Mouse (Mus musculus): ENCODE results near the gene Epb41. TPM values are rescaled to one million over a fixed set of nuclear protein-coding genes. Genes with fewer than 3 reads are reported as not detected.

Gene Epb41
- total RNA-seq, 2 experiments from 2014 or later, result 16.9 to 23.7 TPM

DNA sequence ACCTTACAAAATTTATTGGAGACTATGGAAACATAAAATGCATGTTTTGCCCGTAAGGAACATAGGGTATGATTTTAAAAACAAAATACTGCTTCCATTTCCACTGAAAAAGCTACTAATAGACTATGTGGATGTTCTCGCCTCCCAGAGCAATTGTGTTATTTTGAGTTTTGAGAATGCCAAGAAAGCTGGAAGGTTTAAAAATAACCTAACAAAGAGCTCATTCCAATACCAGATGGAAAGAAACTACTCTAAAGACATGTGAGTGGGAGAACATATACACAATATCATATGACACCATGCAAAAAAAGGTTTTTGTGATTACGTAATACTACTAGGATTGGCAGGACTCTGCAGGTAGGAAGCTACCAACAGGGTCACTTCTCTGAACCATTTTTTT lies 31.4 kb downstream of the Epb41 start:
- DNase-seq, result no peak

DNA sequence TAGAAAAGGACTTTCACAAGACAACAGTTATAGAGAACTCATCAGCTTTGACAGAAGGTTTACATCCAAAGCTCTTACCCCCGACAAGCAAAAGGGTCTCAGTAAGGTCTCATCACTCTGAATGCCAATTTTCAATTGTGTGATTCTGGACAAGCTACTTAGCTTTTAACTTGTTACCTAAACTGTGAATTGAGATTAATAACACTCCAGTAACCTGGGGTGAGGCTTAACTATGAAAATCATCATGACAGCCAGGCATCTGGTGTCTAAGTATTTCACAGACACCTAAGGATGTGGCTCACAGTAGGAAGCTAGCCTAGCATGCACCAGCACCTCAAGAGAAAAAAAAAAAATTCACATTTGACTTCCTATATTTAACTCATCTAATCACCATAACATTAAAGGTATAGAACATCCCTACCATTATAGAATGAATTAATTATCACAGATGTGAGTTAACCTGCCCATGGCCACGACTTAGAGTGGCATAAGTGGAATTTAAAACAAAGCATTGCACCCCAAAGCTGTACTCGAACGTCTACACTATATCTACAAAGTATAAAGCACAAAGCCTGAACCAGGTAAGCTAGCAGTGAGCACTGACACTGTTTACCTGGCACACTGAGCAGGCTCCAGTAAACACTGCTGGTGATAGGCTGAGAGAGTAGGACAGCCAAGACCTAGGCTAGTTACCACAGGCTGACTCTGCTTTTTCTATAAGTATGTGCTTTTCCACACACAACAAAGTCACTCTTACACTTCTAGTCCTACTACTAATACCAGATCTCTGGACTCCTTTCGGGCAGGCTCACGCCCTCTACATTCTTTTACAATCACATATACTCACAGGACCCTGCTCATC lies 33.4 kb downstream of the Epb41 start:
- DNase-seq, result no peak

DNA sequence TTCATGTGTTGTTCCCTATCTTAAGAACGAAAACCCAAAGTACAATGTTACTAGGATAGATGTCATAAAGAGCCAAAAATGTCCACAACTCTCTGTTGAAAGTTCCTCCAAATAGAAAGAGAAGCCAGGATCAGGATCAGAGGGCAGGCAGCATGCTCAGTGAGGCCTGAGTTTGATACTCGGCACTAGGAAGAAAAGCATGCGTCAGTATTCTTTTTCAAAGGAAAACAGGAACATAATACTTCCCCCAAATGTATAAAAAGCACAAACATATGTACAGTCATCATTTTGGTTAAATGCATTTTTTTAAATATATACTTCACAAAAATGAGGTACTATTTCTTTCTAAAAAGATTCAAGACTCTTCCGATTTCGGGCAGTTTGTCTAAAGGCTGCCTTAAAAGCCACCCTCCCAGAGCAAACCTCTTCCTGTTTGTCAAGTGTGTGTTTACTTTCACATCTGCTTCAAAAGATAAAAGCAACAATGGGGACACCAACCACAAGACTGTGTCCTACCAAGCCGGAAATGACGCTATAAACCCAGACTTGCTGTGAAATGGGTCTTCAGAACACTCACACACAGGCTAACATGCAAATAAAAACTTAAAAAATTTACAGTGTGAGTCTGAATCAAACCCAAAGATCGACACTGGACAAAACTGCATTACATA lies 35.0 kb downstream of the Epb41 start:
- no peak for DNase-seq

DNA sequence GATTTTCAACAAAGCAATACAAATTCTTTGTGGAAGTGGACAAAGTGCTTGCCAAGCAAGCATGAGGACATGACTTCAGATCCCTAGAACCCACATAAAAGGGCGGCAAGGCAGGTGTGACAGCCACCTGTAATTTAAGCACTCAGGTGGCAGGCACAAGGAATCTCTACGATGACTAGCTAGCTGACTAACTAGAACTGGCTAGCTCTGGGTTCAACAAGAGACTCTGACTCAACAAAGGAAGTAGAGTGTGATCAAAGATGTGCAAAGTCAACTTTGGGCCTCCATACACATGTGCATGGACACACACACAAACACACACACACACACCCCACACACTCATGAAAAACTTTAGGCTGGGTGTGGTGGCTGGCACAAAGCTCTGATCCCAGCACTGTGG lies 35.6 kb downstream of the Epb41 start:
- DNase-seq, result no peak

DNA sequence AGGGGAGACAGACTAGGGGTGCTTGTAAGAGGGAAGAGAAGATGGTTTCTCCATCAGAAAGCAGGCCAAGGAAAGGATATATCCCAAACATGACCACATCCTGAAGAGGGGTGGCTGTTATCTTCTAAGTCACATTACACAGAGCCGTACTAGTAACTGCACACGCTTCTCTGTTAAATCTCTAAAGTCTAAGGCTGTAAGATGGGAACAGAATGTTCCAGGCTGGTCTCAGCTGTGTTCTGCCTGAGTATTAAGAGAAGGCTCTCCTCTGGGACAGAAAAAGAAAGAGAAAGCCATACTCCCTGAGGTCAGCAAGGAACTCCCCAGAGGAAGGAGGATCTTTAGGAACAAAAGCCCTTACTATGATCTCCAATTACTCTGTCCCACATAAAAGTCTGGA lies 36.3 kb downstream of the Epb41 start:
- DNase-seq, result no peak

DNA sequence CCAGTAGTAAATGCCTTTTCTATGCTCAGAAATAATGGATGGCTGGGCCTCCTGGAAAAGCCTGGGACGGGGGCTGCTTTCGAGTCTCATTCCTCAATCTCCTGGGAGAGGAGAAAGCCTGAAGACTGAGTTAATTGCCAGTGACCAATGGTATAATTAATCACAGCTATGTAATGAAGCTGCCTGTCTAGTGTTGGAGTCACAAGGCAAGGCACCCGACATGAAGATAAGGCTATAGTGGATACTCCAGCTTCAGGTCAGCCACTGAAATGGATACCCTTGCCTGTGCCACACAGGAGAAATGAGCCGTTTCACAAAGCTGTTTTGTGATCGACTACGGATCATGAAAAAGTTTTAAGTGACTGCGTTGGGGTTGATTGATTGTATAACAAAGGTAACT lies 37.1 kb downstream of the Epb41 start:
- DNase-seq, result no peak

DNA sequence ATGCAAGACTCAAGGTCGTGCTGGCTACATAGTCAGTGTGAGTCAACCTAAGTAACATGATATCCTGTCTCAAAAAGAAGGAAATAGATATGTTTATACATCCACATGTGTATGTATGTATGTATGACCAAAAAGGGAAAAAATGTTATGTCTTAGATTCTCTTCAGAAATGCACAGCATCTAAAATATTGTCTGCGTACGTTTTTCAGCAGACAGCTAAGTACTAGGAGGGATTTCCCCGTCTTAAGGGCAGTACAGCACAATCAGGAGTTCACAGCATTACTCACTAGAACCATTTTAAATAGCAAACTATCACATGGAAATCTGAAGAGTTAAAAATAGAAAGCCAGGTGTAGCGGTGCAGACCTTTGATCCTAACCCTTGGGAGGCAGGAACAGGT lies 38.0 kb downstream of the Epb41 start:
- DNase-seq, result no peak

DNA sequence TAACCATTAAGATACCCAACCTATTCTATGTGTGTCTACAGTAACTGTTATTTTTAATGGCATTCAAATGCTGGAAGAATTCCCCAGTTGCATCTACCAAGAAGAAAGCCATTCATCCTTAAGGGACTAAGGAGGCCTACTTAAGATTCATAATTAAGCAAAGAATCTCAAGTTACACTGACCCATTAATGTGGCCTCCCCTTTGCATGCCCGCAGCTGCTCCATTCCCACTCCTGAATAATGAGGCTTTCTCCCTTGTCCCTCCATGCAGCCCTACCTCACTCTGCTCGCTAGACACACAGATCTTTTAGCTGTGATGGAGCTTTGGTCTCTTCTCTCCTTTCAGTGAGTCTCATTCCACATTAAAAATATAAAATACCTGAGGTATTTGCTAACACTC lies 40.9 kb downstream of the Epb41 start:
- no peak for DNase-seq

DNA sequence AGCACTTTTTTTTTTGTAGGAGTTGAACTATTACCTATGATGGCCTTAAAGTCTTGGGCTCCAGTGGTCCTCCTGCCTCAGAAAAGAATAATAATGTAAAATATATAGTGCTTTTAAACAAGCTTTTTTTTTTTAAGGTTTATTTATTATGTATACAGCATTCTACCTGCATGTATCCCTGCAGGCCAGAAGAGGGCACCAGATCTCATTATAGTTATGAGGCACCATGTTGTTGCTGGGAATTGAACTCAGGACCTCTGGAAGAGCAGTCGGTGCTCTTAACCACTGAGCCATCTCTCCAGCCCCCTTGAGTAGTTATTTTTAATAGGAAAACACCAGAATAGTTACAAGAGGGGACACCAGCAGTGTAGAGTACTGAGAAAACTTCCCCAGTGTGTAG lies 41.9 kb downstream of the Epb41 start:
- DNase-seq, result no peak

DNA sequence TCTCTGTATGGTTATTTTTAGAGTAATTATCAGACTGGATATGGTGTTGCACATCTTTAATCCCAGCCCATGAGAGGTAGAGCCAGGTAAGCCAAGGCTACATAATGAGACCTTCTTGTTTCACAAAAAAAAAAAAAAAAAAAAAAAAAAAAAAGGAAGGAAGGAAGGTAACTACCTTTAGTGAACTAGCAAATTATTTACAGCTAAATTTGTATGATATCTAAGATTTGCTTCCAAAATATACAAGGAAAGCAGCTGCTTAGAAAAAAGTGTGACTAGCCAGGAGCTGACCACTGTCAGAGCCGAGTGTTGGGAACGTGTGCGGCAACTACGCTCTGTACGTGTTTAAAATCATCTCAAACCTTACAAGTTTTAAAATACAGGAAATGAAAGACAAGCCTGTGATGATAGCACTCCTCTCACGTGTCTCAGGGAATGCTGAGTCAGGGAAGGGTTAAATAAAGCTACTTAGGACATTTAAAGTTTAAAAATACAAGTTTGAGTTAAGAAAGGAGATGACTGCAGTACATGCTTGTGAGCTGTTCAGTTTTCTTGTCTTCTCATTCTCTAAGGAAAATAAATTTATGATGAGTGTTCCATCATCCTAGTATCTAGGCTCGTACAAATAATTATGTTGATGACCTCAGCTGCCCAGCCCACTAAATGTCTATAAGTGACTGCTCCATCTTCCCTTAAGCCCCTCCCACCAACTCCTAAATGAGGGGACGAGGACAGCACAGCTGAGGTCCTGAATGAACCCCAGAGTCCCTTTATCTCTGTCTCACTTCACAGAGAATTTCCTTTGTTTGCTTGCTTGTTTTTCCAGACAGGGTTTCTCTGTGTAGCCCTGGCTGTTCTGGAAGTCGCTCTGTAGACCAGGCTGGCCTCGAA lies 45.0 kb downstream of the Epb41 start:
- no peak for DNase-seq

DNA sequence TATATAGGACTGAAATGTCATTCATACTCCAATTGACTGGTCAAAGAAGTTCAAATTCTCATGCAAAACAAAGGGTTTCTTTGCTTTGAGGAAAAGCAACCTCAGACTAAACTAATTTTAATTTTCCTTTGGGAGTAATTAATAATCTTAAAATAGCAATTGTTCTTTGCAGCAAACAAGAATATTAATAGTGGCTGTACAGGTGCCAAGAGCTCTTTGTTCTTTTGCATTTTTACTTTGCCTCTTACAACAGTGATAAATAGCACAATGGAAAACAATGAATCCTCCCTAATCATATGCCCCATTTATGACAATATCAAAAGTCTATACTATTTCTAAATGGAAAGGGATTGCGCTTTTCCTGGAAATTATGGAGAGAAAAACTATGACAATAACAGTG lies 47.3 kb downstream of the Epb41 start:
- DNase-seq, result no peak

DNA sequence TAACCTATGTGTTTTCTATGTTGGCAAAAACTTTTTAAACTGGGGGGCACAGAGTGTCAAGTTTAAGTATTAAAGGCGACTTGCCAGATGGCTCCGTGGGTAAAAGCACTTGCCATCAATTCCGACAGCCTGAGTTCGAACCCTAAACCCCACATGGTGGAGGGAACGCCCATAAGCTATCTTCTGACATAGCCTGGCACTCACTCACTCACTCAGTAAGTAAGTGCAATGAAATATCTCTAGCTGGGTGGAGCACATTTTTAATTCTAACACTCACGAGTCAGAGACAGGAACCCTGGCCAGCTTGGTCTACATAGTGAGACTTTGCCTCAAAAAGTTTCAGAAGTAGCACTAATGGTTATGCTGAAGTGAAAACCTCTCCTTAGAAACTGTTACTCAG lies 48.0 kb downstream of the Epb41 start:
- no peak for DNase-seq

DNA sequence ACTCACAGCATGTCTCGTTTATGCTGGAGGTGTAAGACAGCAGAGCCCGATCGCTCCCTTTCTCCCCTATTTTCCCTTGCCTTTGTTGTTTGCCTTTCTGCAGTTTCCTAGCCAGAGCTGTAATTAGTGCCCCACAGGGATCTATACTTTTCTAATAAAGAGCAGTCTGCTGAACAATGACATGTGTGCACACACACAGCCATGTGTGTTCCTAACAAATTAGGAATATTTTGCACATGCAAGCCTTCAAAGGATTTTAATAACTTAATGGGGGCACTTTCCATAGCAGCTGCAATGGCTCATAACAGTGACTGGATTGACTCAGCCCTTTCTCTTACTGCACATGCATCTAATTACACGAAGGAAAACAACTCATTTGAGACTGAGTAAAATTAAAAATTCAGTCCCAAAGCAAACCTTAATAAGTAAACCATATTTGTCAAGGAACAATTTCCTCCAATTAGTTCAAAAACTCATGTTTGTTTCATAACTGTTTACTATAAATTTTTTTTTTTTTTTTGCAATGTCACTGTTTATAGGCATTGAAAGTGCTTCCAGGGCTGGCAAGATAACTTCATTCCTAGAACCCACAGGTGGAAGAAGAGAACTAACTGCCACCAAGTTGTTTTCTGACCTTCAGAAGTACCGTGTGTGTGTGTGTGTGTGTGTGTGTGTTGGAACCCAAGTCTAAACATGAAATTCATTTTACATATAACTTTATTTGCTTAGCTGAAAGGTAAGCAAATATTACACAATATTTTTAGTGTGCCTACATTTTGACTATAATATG lies 49.2 kb downstream of the Epb41 start:
- DNase-seq, result no peak

DNA sequence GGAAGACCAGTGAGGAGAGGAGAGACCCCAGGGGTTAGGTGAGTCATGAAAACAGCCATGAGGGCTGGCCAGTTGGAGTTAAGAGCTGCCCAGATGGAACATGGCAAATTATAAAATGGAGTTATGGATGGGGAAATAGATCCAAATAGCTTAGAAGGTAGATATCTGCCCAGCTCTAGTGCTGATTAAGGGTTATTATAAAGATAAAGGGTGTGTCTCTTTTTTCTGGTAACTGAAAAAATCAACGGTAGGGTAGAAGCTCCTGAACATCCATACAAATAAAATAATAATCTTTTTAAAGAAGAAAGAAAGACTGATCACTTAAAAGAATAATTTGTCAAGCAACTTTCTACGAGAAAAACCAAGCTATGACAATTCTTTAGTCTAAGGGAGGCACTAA lies 49.9 kb downstream of the Epb41 start:
- no peak for DNase-seq

DNA sequence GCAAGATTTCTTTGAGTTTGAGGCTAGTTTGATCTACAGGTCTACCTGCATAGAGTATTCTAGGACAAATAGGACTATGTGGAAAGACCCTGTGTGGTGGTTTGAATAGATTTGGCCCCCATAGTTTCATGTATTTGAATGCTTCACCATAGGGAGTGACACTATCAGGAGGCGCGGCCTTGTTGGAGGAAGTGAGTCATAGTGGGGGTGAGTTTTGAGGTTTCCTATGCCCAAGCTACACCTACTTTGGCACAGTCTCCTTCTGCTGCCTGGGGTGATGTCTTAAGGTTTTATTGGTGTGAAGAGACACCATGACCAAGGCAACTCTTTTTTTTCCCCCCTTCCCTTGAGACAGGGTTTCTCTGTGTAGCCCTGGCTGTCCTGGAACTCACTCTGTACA lies 51.3 kb downstream of the Epb41 start:
- DNase-seq, result no peak

DNA sequence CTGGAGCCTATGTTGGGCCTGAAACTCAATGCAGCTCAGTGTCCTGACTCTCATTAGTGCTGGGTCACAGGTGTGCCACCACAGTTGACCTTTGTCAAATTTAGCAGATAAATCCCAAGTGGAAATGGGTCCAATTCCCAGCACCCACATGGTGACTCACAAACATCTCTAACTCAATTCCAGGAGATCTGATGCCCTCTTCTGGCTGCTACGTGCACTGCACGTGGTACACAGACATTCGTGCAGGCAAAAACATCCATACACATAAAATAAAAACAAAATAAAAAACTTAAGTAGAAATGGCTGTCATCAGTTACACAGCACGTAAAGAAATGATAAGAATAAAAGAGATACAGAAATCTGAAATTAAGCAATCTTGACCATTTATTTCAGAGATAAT lies 52.5 kb downstream of the Epb41 start:
- DNase-seq, result no peak

DNA sequence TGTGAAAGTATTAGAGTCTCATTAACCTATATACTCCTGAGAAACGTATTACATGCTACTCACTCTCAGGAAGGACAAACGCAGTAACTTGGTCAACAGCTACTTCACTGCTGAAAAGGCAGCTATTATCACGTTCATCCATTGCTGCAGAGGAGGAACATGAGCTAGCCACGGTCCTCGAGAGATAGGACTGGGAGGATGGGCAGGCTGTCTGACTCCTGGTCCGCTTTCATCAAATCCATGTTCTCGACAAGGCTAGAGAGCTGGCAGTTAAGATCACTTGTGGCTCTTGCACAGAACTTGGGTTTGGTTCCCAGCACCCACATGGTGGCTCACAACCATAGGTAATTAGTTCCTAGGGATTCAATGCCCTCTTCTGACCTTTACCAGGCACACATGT lies 53.2 kb downstream of the Epb41 start:
- no peak for DNase-seq

DNA sequence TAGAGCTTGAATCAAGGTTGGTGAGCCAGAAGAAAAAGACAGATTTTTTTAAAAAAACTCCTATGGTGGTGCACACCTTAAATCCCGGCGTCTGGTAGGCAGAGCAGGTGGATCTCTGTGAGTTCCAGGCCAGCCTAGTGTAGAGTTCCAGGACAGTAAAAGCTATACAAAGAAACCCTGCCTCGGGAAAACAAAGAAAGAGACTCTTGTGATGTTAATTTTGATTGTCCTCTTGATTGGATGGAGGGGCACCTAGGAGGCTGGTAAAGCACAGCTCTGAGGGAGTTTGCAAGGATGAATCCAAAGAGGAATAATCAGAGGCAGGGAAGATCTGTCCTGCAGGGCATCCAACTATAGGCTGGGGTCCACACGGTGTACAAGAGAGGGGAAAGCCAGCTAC lies 56.6 kb downstream of the Epb41 start:
- DNase-seq, result no peak

DNA sequence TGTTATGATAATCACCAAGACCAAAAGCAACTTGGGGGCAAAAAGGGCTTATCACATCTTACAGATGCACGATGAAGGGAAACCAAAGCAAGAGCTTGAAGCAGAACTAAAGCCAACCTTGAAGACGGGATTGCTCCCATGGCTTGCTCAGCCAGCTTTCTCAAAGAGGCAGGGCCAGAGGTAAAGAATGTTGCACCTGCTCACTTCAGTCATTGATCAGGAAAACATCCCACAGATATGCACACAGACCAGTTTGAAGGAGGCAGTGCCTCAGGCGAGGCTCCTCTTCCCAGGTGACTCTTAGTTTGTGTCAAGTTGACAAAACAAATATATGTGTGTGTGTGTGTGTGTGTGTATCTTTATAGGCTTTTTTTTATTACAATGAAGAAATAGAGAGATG lies 59.7 kb downstream of the Epb41 start:
- DNase-seq, result no peak

DNA sequence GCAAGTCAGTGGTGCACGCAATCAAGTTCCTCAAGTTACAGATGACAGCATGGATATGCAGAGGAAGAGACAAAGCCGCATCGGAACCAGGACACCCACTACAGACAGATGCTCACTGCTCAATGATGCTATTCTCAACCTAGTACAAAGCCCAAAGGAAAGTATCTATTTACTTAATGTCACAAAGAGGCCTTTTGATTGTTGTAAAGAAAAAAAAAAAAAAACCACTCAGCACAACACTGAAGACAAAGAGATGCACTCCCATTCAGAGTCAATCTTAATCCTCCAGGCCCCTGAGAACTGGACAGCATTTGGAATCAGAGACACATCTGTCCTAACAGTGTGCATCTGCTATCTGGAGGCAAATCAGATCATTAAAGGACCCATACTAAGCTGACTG lies 63.5 kb downstream of the Epb41 start:
- DNase-seq, result no peak

DNA sequence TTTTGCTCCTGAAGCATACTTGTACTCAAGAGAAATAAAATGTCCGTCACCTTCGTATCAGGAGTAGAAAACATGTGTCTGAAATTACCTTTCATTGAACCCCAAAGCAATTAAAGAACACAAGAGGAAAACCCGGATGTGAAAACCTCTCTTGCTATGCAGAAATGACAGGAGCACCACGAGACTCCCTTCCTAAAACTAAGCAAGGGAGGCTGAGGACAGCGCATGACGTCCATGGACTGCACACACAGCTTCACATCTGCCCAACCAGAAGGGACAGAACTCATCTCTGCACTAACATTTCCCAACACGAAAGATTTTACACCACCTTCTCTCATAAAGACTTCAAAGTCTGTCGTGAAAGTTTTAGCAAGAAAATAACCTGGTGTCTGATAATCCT lies 64.7 kb downstream of the Epb41 start:
- DNase-seq, result no peak

DNA sequence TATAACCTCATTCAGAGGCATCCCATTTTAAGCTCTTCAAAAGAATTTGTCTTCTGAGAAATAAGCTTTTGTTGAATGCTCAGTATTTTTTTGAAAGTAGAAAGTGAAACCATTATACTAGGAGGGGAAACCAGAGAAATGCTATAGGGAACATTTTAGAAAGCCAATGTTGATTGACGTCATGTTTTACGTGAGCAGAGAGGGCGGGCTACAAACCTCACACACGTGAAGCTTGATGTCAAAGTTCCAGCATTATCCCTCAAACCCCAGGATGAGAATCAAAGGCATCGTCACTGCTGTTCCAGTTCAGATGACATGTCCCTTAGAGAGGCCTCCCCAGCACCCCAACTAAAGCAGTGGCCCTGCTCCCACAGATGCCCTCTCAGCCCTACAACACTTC lies 66.9 kb downstream of the Epb41 start:
- no peak for DNase-seq

DNA sequence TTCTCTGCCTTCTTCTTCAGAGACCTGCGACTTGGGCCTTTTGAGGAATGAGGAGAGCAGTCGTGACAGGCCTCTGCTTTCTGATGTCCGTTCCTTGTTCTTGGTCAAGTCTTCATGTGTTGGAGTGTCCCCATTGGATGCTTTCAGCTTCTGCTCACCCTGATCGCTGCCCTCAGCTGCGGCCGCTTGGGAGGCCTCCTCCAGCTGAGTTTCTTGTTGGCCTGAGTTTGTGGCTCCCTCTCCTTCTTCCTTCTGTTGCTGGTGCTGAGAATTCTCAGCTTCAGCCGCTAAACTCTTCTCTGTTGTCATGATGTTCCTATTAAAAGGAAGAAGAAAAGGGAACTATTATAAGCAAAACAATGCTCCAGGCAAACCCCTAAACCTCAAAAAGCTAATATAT lies 68.0 kb downstream of the Epb41 start:
- DNase-seq, result no peak

All from layer of hippocampus, postnatal 36 days (tissue).